Mouse (Mus musculus): Measurements from ENCODE around the gene Ubash3b. TPM values are rescaled to one million over a fixed set of nuclear protein-coding genes. Genes with fewer than 3 reads are reported as not detected.

The Ubash3b gene
- polyA plus RNA-seq, 1 experiment from 2014 or later = 3.8 TPM

GRCm38 (mm10) chr9:41051080-41051932 is 110.2 kb downstream of the Ubash3b start:
- no peak overlapping the region for H3K9ac ChIP-seq
- H3K4me3 ChIP-seq (replicated peaks) = no peak overlapping the region
- no peaks in the 10 kb centered on the region for H3K27me3 ChIP-seq (replicated peaks)
- H3K27ac ChIP-seq = no peak overlapping the region
- no peaks in the 10 kb centered on the region for H3K9me3 ChIP-seq
- H3K4me1 ChIP-seq (replicated peaks) = 0 out of 2 replicates have a peak, but pooled peaks cover 2% of the 10 kb centered on the region
- ATAC-seq = no peak
- no peak overlapping the region for H3K4me2 ChIP-seq (replicated peaks)
- 52% methylated on average over 11 of the region's 11 CpGs for whole genome bisulfite sequencing
- no peaks in the 10 kb centered on the region for H3K36me3 ChIP-seq

GRCm38 (mm10) chr9:41050331-41051079 is 111.0 kb downstream of the Ubash3b start:
- Histone ChIP-seq H3K27ac (no peak overlapping the region), H3K27me3 (replicated peaks) (no peaks in the 10 kb centered on the region), H3K4me3 (replicated peaks) (no peak overlapping the region), H3K4me2 (replicated peaks) (no peak overlapping the region), H3K9me3 (no peaks in the 10 kb centered on the region), H3K4me1 (replicated peaks) (0 out of 2 replicates have a peak, but pooled peaks cover 2% of the 10 kb centered on the region), H3K9ac (no peak overlapping the region), H3K36me3 (no peaks in the 10 kb centered on the region)
- no peak for ATAC-seq
- 55% methylated on average over 12 of the region's 12 CpGs for WGBS

GRCm38 (mm10) chr9:41049282-41049681 is 112.2 kb downstream of the Ubash3b start:
- H3K27me3 ChIP-seq (replicated peaks) = no peaks in the 10 kb centered on the region
- 82% methylated on average over 7 of the region's 7 CpGs for WGBS
- H3K4me2 ChIP-seq (replicated peaks) = no peak overlapping the region
- H3K36me3 ChIP-seq = no peaks in the 10 kb centered on the region
- H3K27ac ChIP-seq = no peak overlapping the region
- H3K4me3 ChIP-seq (replicated peaks) = no peak overlapping the region
- no peaks in the 10 kb centered on the region for H3K9me3 ChIP-seq
- H3K9ac ChIP-seq = no peak overlapping the region
- 0 out of 2 replicates have a peak, but pooled peaks cover 2% of the 10 kb centered on the region for H3K4me1 ChIP-seq (replicated peaks)
- ATAC-seq = no peak

GRCm38 (mm10) chr9:41048820-41049219 is 112.7 kb downstream of the Ubash3b start:
- Histone ChIP-seq H3K9me3 (no peaks in the 10 kb centered on the region), H3K36me3 (no peaks in the 10 kb centered on the region), H3K4me3 (replicated peaks) (no peak overlapping the region), H3K9ac (no peak overlapping the region), H3K4me1 (replicated peaks) (0 out of 2 replicates have a peak, but pooled peaks cover 2% of the 10 kb centered on the region), H3K27me3 (replicated peaks) (no peaks in the 10 kb centered on the region), H3K4me2 (replicated peaks) (no peak overlapping the region), H3K27ac (no peak overlapping the region)
- no peak for ATAC-seq
- 76% methylated on average over 3 of the region's 3 CpGs for WGBS

GRCm38 (mm10) chr9:41048216-41048615 is 113.3 kb downstream of the Ubash3b start:
- H3K4me2 ChIP-seq (replicated peaks) = no peak overlapping the region
- H3K9ac ChIP-seq = no peak overlapping the region
- no peaks in the 10 kb centered on the region for H3K9me3 ChIP-seq
- WGBS = 94% methylated on average over 7 of the region's 7 CpGs
- no peak overlapping the region for H3K4me3 ChIP-seq (replicated peaks)
- H3K27ac ChIP-seq = no peak overlapping the region
- ATAC-seq = no peak
- H3K36me3 ChIP-seq = no peaks in the 10 kb centered on the region
- H3K4me1 ChIP-seq (replicated peaks) = 0 out of 2 replicates have a peak, but pooled peaks cover 2% of the 10 kb centered on the region
- H3K27me3 ChIP-seq (replicated peaks) = no peaks in the 10 kb centered on the region

GRCm38 (mm10) chr9:41047654-41048053 is 113.8 kb downstream of the Ubash3b start:
- WGBS = 84% methylated on average over 2 of the region's 2 CpGs
- no peak overlapping the region for H3K9ac ChIP-seq

GRCm38 (mm10) chr9:41044626-41045025 is 116.9 kb downstream of the Ubash3b start:
- Histone ChIP-seq H3K36me3 (no peaks in the 10 kb centered on the region), H3K27me3 (replicated peaks) (no peaks in the 10 kb centered on the region), H3K9me3 (no peaks in the 10 kb centered on the region), H3K4me2 (replicated peaks) (no peak overlapping the region), H3K4me1 (replicated peaks) (no peaks in the 10 kb centered on the region), H3K4me3 (replicated peaks) (no peak overlapping the region), H3K9ac (no peak overlapping the region), H3K27ac (no peak overlapping the region)
- 17% methylated on average over 3 of the region's 3 CpGs for WGBS
- no peak for ATAC-seq

More at GRCm38 (mm10) chr9:41047654-41048053, 113.8 kb downstream of the Ubash3b start:
- no peak for ATAC-seq
- H3K27ac ChIP-seq = no peak overlapping the region
- no peaks in the 10 kb centered on the region for H3K9me3 ChIP-seq
- no peaks in the 10 kb centered on the region for H3K36me3 ChIP-seq
- no peak overlapping the region for H3K4me3 ChIP-seq (replicated peaks)
- no peaks in the 10 kb centered on the region for H3K27me3 ChIP-seq (replicated peaks)
- 0 out of 2 replicates have a peak, but pooled peaks cover 2% of the 10 kb centered on the region for H3K4me1 ChIP-seq (replicated peaks)
- H3K4me2 ChIP-seq (replicated peaks) = no peak overlapping the region

- Histone ChIP-seq H3K4me2 (replicated peaks) (no peak overlapping the region), H3K4me3 (replicated peaks) (no peak overlapping the region), H3K36me3 (no peaks in the 10 kb centered on the region), H3K27me3 (replicated peaks) (no peaks in the 10 kb centered on the region), H3K9ac (no peak overlapping the region), H3K27ac (no peak overlapping the region), H3K4me1 (replicated peaks) (no peaks in the 10 kb centered on the region), H3K9me3 (no peaks in the 10 kb centered on the region)
- no peak for ATAC-seq
- 84% methylated on average over 5 of the region's 5 CpGs for WGBS
Measured at GRCm38 (mm10) chr9:41043641-41044040, 117.9 kb downstream of the Ubash3b start.

GRCm38 (mm10) chr9:41041404-41041803 is 120.1 kb downstream of the Ubash3b start:
- Histone ChIP-seq H3K9me3 (no peaks in the 10 kb centered on the region), H3K4me3 (replicated peaks) (no peak overlapping the region), H3K27ac (no peak overlapping the region), H3K27me3 (replicated peaks) (no peaks in the 10 kb centered on the region), H3K4me2 (replicated peaks) (no peak overlapping the region), H3K9ac (no peak overlapping the region), H3K4me1 (replicated peaks) (no peaks in the 10 kb centered on the region), H3K36me3 (no peaks in the 10 kb centered on the region)
- 87% methylated on average over 3 of the region's 3 CpGs for WGBS
- no peak for ATAC-seq

GRCm38 (mm10) chr9:41038150-41038664 is 123.3 kb downstream of the Ubash3b start:
- Histone ChIP-seq H3K4me3 (replicated peaks) (no peak overlapping the region), H3K4me2 (replicated peaks) (no peak overlapping the region), H3K36me3 (no peaks in the 10 kb centered on the region), H3K27me3 (replicated peaks) (no peaks in the 10 kb centered on the region), H3K9me3 (no peaks in the 10 kb centered on the region), H3K27ac (no peak overlapping the region), H3K4me1 (replicated peaks) (no peaks in the 10 kb centered on the region), H3K9ac (no peak overlapping the region)
- ATAC-seq = no peak
- WGBS = 49% methylated on average over 9 of the region's 9 CpGs

- Histone ChIP-seq H3K9ac (no peak overlapping the region), H3K4me1 (replicated peaks) (peaks cover 4% of the 10 kb centered on the region; the same call in 1 of the 2 replicates), H3K27ac (no peak overlapping the region), H3K36me3 (no peaks in the 10 kb centered on the region), H3K27me3 (replicated peaks) (no peaks in the 10 kb centered on the region), H3K4me2 (replicated peaks) (no peak overlapping the region), H3K4me3 (replicated peaks) (no peak overlapping the region), H3K9me3 (no peaks in the 10 kb centered on the region)
- WGBS = 35% methylated on average over 18 of the region's 18 CpGs
- no peak for ATAC-seq
Measured at GRCm38 (mm10) chr9:41031590-41032489, 129.7 kb downstream of the Ubash3b start.

Data from intestine, embryonic 15.5 days (tissue).